Mouse (Mus musculus) MEL (cell line): Measurements from ENCODE around the gene Gm20388.

Experiments used
- CHD2 ChIP-seq: IDR thresholded peaks from 2 replicates; pipeline ENCODE4 v1.6.1; 2011; ENCODE audit warnings: low read length, improper control_type of control experiment
- CTCF ChIP-seq, 3 experiments: IDR thresholded peaks in 2 of 3; conservative IDR thresholded peaks in 1 of 3; 2 replicates each; pipeline ENCODE4 v1.5.1; 2011 to 2012; ENCODE audit warnings: low read length in 3 of 3, low read depth in 2 of 3, mild to moderate bottlenecking in 2 of 3, improper control_type of control experiment in 1 of 3, inconsistent platforms in 1 of 3, mixed read lengths in 1 of 3, moderate library complexity in 1 of 3; ENCODE audit not compliant: control insufficient read depth in 1 of 3, insufficient read depth in 1 of 3, poor library complexity in 1 of 3, severe bottlenecking in 1 of 3
- EP300 ChIP-seq, 2 experiments: IDR thresholded peaks; 2 replicates each; pipeline ENCODE4 v1.6.1; 2011; ENCODE audit warnings: improper control_type of control experiment in 2 of 2, low read length in 2 of 2, low read depth in 1 of 2, mild to moderate bottlenecking in 1 of 2
- HCFC1 ChIP-seq: IDR thresholded peaks from 2 replicates; pipeline ENCODE4 v1.6.1; 2012; ENCODE audit warnings: low read depth, mild to moderate bottlenecking, inconsistent platforms, low read length, improper control_type of control experiment, moderate library complexity
- MAX ChIP-seq: IDR thresholded peaks from 2 replicates; pipeline ENCODE4 v1.6.1; 2011; ENCODE audit warnings: low read length, improper control_type of control experiment
- MYB ChIP-seq: IDR thresholded peaks from 2 replicates; pipeline ENCODE4 v1.6.1; 2011; ENCODE audit warnings: mild to moderate bottlenecking, low read depth, low read length, improper control_type of control experiment
- MYC ChIP-seq: IDR thresholded peaks from 2 replicates; pipeline ENCODE4 v1.6.1; 2011; ENCODE audit warnings: low read depth, mild to moderate bottlenecking, low read length, improper control_type of control experiment, moderate library complexity
- NRF1 ChIP-seq: IDR thresholded peaks from 2 replicates; pipeline ENCODE4 v1.6.1; 2014; ENCODE audit warnings: low read depth, mild to moderate bottlenecking, inconsistent platforms, low read length, improper control_type of control experiment, moderate library complexity; ENCODE audit not compliant: poor library complexity, insufficient read depth, severe bottlenecking
- POLR2A ChIP-seq, 2 experiments: IDR thresholded peaks; 2 replicates each; pipeline ENCODE4 v1.6.1; 2011 to 2012; ENCODE audit warnings: low read length in 2 of 2, mild to moderate bottlenecking in 2 of 2, control low read depth in 1 of 2, improper control_type of control experiment in 1 of 2, low read depth in 1 of 2, moderate library complexity in 1 of 2; ENCODE audit not compliant: control insufficient read depth in 1 of 2, insufficient read depth in 1 of 2, poor library complexity in 1 of 2
- POLR2AphosphoS2 ChIP-seq: IDR thresholded peaks from 2 replicates; pipeline ENCODE4 v1.6.1; 2011; ENCODE audit warnings: low read length, improper control_type of control experiment
- SMC3 ChIP-seq: IDR thresholded peaks from 2 replicates; pipeline ENCODE4 v1.6.1; 2011; ENCODE audit warnings: low read depth, low read length, improper control_type of control experiment
- TCF12 ChIP-seq: IDR thresholded peaks from 2 replicates; pipeline ENCODE4 v1.6.1; 2014; ENCODE audit warnings: low read depth, mild to moderate bottlenecking, inconsistent platforms, low read length, improper control_type of control experiment, moderate library complexity
- ZC3H11A ChIP-seq: IDR thresholded peaks from 2 replicates; pipeline ENCODE4 v1.6.1; 2012; ENCODE audit warnings: low read depth, mild to moderate bottlenecking, inconsistent platforms, low read length, improper control_type of control experiment
- ZMIZ1 ChIP-seq: IDR thresholded peaks from 2 replicates; pipeline ENCODE4 v1.6.1; 2012; ENCODE audit warnings: low read depth, mild to moderate bottlenecking, inconsistent platforms, low read length, improper control_type of control experiment, moderate library complexity

DNA sequence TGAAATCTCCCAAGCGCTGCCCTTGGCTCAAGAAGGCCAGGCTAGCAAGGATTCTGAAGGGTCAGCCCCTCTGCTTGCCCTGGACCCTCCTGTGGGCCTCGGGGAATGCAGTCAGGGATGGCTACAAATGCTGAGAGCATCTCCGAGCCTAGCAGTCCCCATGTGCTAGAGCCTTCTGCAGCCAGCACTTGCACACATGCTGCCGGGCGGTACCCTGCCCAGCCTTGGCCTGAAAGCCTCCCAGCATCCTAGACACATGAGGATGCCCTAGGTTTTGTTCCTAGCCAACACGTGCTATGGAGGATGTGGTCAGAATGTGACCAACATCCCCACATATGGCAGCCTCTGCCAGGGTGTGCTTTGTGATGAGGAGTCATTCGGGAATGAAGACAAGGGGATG, 2943.7 kb downstream of the Gm20388 start:
- TF ChIP-seq CTCF (IDR thresholded peaks at IDR 0.05 in 2 of 3, conservative IDR thresholded peaks at IDR 0.05 in 1 of 3; ENCODE audit: control insufficient read depth in 1 of 3, insufficient read depth in 1 of 3, low read depth in 2 of 3, low read length in 3 of 3, poor library complexity in 1 of 3, severe bottlenecking in 1 of 3) (no peak), POLR2A (IDR thresholded peaks at IDR 0.05; ENCODE audit: control insufficient read depth in 1 of 2, insufficient read depth in 1 of 2, low read depth in 1 of 2, low read length in 2 of 2, poor library complexity in 1 of 2) (no peak), EP300 (IDR thresholded peaks at IDR 0.05; ENCODE audit: low read depth in 1 of 2, low read length in 2 of 2) (no peak), HCFC1 (no peak), POLR2AphosphoS2 (no peak), NRF1 (no peak), MYB (no peak), TCF12 (no peak), ZMIZ1 (no peak), MAX (no peak), MYC (no peak), ZC3H11A (no peak), CHD2 (no peak), SMC3 (no peak)
